Mouse (Mus musculus) embryonic facial prominence, embryonic 11.5 days (tissue): ENCODE measurements around the gene B4galnt4. TPM values are rescaled to one million over a fixed set of nuclear protein-coding genes. Genes with fewer than 3 reads are reported as not detected.
"Not testable (repeated sequence)": the region's sequence is repeated elsewhere in the genome, so short reads cannot be mapped to it uniquely, and the experiment has no call there.

Source experiments
- ATAC-seq: fragments of 200-750 bp; cut with Nextera tagmentation; replicated peaks from 2 replicates; pipeline ENCODE4 v1.8.0; 2017; ENCODE audit warnings: low read depth; ENCODE audit not compliant: insufficient number of reproducible peaks, low FRiP score, low TSS enrichment
- DNase-seq: peaks from one replicate; pipeline ENCODE4 v3.0.0-alpha.2; 2015; ENCODE audit warnings: low spot score
- H3K27ac ChIP-seq: fragments of 300-500 bp; sonication (generic); replicated peaks from 2 replicates; pipeline ENCODE4 v1.5.1; 2014; ENCODE audit warnings: mild to moderate bottlenecking, low read depth, low read length, control low read depth
- H3K27me3 ChIP-seq: fragments of 300-500 bp; sonication (generic); 2 replicates; pipeline ENCODE4 v1.6.1; 2014; ENCODE audit warnings: mild to moderate bottlenecking, low read length, moderate library complexity, mixed read lengths; ENCODE audit not compliant: control insufficient read depth, insufficient read depth
- H3K36me3 ChIP-seq: fragments of 300-500 bp; sonication (generic); replicated peaks from 2 replicates; pipeline ENCODE4 v1.6.1; 2014; ENCODE audit warnings: low read depth, mild to moderate bottlenecking, low read length, moderate library complexity, mixed read lengths; ENCODE audit not compliant: control insufficient read depth, insufficient read depth
- H3K4me1 ChIP-seq: fragments of 300-500 bp; sonication (generic); 2 replicates; pipeline ENCODE4 v1.6.1; 2014; ENCODE audit warnings: low read length, mixed read lengths; ENCODE audit not compliant: control insufficient read depth, insufficient read depth
- H3K4me2 ChIP-seq: fragments of 300-500 bp; sonication (generic); 2 replicates; pipeline ENCODE4 v1.6.1; 2014; ENCODE audit warnings: low read depth, mild to moderate bottlenecking, control low read depth, low read length, moderate library complexity
- H3K4me3 ChIP-seq: fragments of 300-500 bp; sonication (generic); 2 replicates; pipeline ENCODE4 v1.5.1; 2014; ENCODE audit warnings: low read depth, low read length, control low read depth
- H3K9ac ChIP-seq: fragments of 300-500 bp; sonication (generic); replicated peaks from 2 replicates; pipeline ENCODE4 v1.6.1; 2014; ENCODE audit warnings: mild to moderate bottlenecking, control low read depth, low read length
- H3K9me3 ChIP-seq: fragments of 300-500 bp; sonication (generic); replicated peaks from 2 replicates; pipeline ENCODE4 v1.6.1; 2016; ENCODE audit warnings: mild to moderate bottlenecking, low read length, inconsistent platforms, mixed read lengths; ENCODE audit not compliant: control insufficient read depth
- WGBS: fragments of 180-500 bp; shearing (Covaris S2); extraction: QIAGEN DNeasy Blood & Tissue Kit; methylation state at CpG from one replicate; pipeline ENCODE4 v1.1.7; 2014; 5-methylcytosine and 5-hydroxymethylcytosine counted together
- polyA plus RNA-seq: library from polyadenylated mRNA; unstranded; fragments of >200 nt; fragmentation: Nextera tagmentation; extraction: Ambion mirVana; gene quantifications from 2 replicates; pipeline ENCODE4 v1.2.1, GENCODE M21; 2014

B4galnt4 gene
- 15.8 and 19.4 TPM in 2 replicates for polyA plus RNA-seq

DNA sequence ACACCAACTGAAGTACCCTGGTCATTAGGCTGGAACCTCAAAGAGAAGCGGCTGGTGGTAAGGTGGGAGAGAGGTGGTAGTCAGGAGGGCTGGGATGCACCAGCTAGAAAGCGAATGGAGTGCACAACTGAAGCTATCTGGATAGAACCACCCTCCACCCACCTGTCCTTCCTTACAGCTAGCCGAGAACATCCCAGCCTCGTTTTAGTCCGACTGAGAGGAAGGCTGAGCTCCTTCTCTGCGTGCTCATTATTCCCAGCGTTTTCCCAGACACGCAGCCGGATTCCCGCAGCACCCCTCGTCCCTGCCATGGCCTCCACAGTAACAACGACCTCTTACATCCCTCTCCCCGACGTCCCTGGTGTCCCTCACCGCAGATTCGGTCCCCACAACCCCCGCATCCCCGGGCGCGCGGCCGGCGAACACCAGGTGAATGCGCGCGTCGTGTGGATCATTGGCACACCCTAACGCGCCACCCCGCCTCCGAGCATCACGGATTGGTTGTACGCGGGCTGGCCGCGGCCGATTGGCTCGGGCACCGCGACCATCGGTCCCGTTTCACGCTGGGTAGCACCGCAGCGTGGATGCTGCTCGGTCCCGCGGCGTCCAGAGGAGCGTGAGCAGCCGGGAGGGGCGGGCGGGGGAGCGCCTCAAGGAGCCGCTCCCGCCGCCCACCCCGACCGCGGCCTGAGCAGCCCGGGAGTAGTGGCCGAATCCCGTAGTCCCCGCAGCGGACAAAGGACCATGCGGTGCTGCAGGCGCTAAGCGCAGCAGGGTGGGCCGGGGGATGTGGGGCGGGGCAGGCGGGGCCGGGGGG, at the start of gene B4galnt4:
Gene B4galnt4 (plus strand): TSS at position 679 of the 817 bp plus-strand sequence.
- peak; percentile 95 for ATAC-seq
- H3K36me3 ChIP-seq = peaks cover 3% of the 10 kb centered on the region
- WGBS = under 1% methylated on average over 64 of the region's 72 CpGs

DNA sequence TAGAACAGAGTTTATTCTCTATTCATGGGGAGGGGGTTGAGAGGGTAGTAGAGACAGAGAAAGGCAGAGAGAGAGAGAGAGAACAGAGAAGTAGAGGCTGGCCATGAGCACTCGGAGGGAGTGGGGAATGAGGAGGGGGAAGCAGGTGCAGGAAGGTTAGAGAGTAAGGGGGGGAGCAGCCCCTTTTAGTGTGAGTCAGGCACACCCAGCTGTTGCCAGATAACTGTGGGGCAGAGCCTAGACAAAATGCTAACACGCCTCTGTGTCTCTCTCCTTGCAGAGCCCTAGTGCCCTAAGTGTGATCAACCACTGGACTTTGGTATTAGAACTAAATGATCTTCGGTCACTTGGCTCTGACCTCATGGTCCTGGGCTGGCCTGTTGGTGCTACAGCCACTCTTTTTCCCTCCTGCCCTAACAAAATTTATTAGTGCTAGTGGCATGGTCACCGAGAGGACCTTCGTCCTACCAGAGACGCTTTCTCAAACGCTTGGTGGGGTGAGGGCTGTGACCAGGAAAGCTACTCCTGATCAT, 49.6 kb upstream of the B4galnt4 start:
- Histone ChIP-seq H3K4me2 (no peak overlapping the region), H3K4me1 (no peaks in the 10 kb centered on the region), H3K9me3 (no peaks in the 10 kb centered on the region), H3K4me3 (no peak overlapping the region), H3K36me3 (no peaks in the 10 kb centered on the region), H3K27ac (no peak overlapping the region), H3K9ac (no peak overlapping the region), H3K27me3 (no peaks in the 10 kb centered on the region)
- 88% methylated on average over 7 of the region's 7 CpGs for WGBS
- DNase-seq (no peak), ATAC-seq (no peak)

More for the DNA sequence above, at the start of gene B4galnt4:
- Histone ChIP-seq H3K4me2 (peak within 1 kb of the TSS; percentile 80), H3K9me3 (no peaks in the 10 kb centered on the region), H3K27me3 (no peaks in the 10 kb centered on the region), H3K4me1 (no peaks in the 10 kb centered on the region; the same call in 1 of the 2 replicates), H3K27ac (peak within 1 kb of the TSS; percentile 62), H3K4me3 (peak within 1 kb of the TSS; percentile 82), H3K9ac (peak within 1 kb of the TSS; percentile 95)
- DNase-seq = peak; percentile 93

GRCm38 (mm10) chr7:141016707-141017697, 43.9 kb upstream of the B4galnt4 start:
- WGBS = 89% methylated on average over 10 of the region's 10 CpGs

DNA sequence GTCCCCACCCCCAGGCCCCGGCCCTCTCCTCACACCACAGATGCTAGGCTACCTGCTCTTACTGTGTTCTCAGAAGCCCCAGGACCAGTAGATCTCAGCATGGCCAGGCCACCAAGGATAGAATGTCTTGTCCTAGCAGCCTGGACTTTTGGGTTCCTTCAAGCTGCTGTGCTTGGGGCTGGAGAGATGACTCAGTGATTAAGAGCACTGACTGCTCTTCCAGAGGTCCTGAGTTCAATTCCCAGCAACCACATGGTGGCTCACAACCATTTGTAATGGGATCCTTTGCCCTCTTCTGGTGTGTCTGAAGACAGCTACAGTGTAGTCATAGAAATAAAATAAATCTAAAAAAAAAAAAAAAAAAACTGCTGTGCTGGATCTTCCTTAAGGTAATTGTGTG, 43.1 kb upstream of the B4galnt4 start, which contains the start of gene Ifitm6:
Gene Ifitm6 (minus strand): TSS at position 101 of the 400 bp plus-strand sequence.
- not testable (repeated sequence) for H3K27ac ChIP-seq, H3K9ac ChIP-seq, H3K4me2 ChIP-seq, DNase-seq, H3K36me3 ChIP-seq, H3K9me3 ChIP-seq, H3K4me1 ChIP-seq, H3K4me3 ChIP-seq, H3K27me3 ChIP-seq, ATAC-seq
- 84% methylated on average over 1 of the region's 1 CpGs for WGBS

More at GRCm38 (mm10) chr7:141016707-141017697, 43.9 kb upstream of the B4galnt4 start:
- H3K4me3 ChIP-seq = no peak overlapping the region
- no peak overlapping the region for H3K4me2 ChIP-seq
- no peaks in the 10 kb centered on the region for H3K4me1 ChIP-seq
- H3K9ac ChIP-seq = no peak overlapping the region
- DNase-seq (no peak), ATAC-seq (no peak)
- H3K9me3 ChIP-seq = no peaks in the 10 kb centered on the region
- H3K27ac ChIP-seq = no peak overlapping the region
- H3K27me3 ChIP-seq = no peaks in the 10 kb centered on the region
- no peaks in the 10 kb centered on the region for H3K36me3 ChIP-seq

- Histone ChIP-seq H3K4me2 (no peak overlapping the region), H3K4me3 (no peak overlapping the region), H3K36me3 (no peaks in the 10 kb centered on the region), H3K27ac (no peak overlapping the region), H3K27me3 (no peaks in the 10 kb centered on the region), H3K9me3 (no peaks in the 10 kb centered on the region), H3K9ac (no peak overlapping the region), H3K4me1 (no peaks in the 10 kb centered on the region)
- DNase-seq = no peak
- ATAC-seq = no peak
- WGBS = 90% methylated on average over 5 of the region's 5 CpGs
Observed at GRCm38 (mm10) chr7:141019028-141019427, 41.9 kb upstream of the B4galnt4 start.

- Histone ChIP-seq H3K9ac (no peak overlapping the region), H3K36me3 (no peaks in the 10 kb centered on the region), H3K4me2 (no peak overlapping the region), H3K4me1 (no peaks in the 10 kb centered on the region), H3K4me3 (no peak overlapping the region), H3K27ac (no peak overlapping the region), H3K27me3 (no peaks in the 10 kb centered on the region), H3K9me3 (no peaks in the 10 kb centered on the region)
- ATAC-seq = 0 out of 2 replicates have a peak, but pooled peaks have one; percentile 12
- DNase-seq = no peak
- 84% methylated on average over 14 of the region's 14 CpGs for WGBS
Observed at GRCm38 (mm10) chr7:141021489-141022449, 39.1 kb upstream of the B4galnt4 start.
